Mouse (Mus musculus) ovary, postnatal 10 days (tissue): ENCODE results near the gene Vmn1r19.
"Not testable (repeated sequence)": the region's sequence is repeated elsewhere in the genome, so short reads cannot be mapped to it uniquely, and the experiment has no call there.

Source experiments
- DNase-seq: peaks from one replicate; pipeline ENCODE4 v3.0.0; 2022; ENCODE audit warnings: low spot score

Gene Vmn1r19

DNA sequence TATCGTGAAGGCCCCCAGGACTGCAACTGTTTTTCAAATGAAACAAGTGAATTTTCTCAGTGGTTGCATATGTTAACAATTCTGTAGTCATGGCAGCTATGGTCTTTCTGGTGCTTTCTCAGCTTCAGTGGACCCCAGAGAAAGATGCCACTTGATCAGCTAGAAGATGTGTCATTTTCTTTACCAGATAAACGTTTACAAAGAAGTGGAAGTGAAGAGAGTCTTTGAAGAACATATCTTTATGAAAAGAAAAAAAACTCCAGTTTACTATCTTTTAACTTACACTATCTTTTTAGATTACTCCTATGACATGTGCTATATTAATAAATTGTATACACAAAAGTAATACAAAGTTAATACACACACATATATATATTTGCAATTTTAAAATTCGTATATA is at the start of gene Vmn1r19:
Vmn1r19 (plus strand) TSS at position 301 of the 400 bp plus-strand sequence.
- DNase-seq: not testable (repeated sequence)

DNA sequence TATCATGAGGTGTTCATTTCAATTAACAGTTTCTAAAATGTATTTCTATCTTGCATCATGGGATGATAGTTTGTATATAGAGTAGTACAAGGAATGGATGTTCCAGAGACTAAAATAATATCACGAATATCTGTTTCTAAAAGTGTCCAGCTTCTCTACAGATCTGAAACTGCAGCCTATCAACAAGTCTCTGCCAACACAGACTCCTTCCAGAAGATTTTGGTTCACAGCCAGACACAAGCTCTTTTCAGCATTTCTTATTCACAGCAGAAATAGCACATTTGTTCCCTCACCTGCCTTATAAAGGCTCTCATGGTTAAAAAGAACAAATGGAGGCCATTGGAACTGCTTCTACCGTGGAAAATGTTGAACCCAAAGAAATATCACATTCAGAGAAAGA is 46.7 kb upstream of the Vmn1r19 start:
- no peak for DNase-seq

DNA sequence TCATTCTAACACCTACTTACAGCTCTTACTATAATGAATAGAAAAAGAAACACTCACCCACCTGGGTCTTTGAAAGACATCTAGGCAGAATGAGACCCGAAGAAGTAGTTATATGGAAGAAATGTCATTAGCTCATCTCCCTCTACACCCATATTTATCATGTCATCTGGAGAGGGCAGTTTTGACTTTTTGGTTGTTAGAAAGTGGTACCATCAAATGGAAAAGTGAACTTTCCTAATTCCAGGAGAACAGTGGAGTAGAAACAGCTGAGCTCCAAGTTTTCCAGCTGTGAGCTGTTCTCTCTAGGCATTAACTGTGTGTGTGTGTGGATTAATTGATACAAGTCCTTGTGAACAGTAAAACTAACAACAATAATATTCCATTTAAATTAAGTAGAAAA is 40.0 kb upstream of the Vmn1r19 start, which contains the start of gene Vmn1r17:
Vmn1r17 (minus strand) TSS at position 101 of the 400 bp plus-strand sequence.
- no peak for DNase-seq

DNA sequence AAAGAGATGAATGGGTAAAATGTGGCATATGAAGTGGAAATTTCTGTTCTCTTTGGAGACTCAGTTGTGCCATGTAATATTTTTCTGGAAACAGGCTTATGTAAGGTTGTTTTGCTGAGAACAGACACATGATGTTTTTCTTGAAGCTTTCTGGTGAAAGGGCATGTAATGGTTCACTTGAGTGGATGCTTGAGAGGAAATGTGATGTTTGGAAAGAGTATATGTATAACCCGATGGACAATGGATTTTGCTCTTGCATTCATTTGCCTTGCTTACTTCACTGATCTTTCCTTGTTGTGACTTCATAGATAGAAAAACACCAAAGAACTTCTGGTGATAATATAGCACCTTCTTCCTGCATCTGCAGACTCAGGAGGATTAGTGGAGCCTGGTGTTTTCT is 37.7 kb upstream of the Vmn1r19 start:
- not testable (repeated sequence) for DNase-seq

DNA sequence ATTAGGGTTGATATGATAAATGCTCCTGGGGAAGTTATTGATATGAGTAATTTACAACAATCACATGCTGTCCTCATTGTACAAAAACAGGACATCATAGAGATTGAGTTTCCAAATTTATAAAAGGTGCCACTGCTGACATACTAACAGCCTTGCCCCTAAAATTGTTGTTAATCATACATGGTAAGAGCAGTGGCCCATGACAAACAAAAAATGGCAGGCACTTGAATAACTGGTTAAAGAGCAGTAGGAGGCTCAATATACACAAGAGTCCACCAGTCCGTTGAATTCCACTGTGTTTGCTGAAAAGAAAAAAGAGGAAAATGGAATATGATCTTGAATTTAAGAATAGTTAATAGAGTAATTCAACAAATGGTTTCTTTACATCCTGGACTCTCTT is 36.1 kb upstream of the Vmn1r19 start:
- DNase-seq: no peak

DNA sequence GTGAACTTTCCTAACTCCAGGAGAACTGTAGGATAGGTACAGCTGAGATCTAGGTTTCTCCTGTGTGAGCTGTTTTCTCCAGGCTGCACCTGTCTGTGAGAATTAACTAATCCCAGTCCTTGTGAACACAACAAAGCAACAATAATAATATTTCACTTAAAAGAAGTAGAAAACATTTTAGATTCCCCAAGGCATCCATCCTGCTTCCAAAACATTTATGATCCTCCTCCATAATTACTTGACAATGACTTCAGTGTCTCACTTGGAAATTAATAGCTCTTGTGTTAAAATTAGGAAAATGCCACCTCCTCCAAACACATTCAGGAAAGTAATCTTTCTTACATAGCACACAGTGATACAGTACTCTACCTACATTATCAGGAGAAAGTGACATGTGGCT is 7.9 kb upstream of the Vmn1r19 start, which contains the start of gene Vmn1r18:
Vmn1r18 (minus strand) TSS at position 101 of the 400 bp plus-strand sequence.
- no peak for DNase-seq

DNA sequence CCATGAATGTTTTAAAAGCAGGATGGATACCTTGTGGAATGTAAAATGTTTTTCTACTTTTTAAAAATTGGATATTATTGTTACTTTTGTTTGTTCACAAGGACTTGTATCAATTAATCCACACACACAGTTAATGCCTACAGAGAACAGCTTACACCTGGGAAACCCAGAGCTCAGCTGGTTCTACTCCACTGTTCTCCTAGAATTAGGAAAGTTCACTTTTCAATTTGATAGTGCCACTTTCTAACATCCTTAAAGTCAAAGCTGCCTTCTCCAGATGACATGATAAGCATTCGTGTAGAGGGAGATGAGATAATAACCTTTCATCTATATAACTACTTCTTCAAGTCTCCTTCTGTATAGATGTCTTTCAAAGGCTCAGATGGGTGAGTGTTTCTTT is 25.1 kb downstream of the Vmn1r19 start, which contains the start of gene Vmn1r20:
Vmn1r20 (plus strand) TSS at position 301 of the 400 bp plus-strand sequence.
- no peak for DNase-seq

DNA sequence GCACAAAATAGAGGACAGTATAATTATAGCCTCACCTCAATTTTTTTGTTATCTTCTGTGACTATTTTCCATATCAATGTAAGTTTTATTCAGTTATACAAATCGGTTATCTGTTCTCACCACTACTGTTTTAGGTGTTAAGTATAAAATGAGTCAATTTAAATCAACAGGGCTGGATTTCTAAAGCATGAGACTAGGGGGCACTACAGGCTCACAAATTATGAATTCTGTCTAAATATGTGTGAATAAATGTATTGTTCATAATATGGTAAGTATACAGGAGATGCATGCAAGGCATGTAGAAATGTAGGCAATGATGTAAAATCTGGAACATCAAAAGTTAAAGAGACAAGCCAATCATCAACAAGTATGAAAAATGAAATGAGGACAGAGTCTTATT is 27.6 kb downstream of the Vmn1r19 start:
- DNase-seq: no peak
